8 mouse cellular contexts compared by ENCODE assay signal in genomic region chr6:113237542-113238270, GRCm38 (mm10). TPM values are rescaled to one million over a fixed set of nuclear protein-coding genes. Genes with fewer than 3 reads are reported as not detected.
DNase-seq lines count a peak whose midpoint lies in the region; ATAC-seq and TF ChIP-seq lines count a peak whose summit lies in the region.

Gene Mtmr14 (plus strand): TSS chr6:113237843.

- peak within 1 kb of the TSS; percentile 31 for H3K27ac ChIP-seq in forebrain, embryonic 16.5 days (ENCODE audit: low read length)
- H3K27ac ChIP-seq in layer of hippocampus, adult 2 months, result peak within 1 kb of the TSS; percentile 86
- H3K27ac ChIP-seq in lung, embryonic 14.5 days (ENCODE audit: low read depth), result peak within 1 kb of the TSS; percentile 32; the same call in 1 of the 2 replicates
- H3K27ac ChIP-seq in olfactory bulb, adult 2 months (ENCODE audit: insufficient read depth, low read depth, low read length), result peak within 1 kb of the TSS; percentile 70; the same call in 1 of the 2 replicates
- H3K27ac ChIP-seq in thymus, adult 2 months (ENCODE audit: control insufficient read depth, insufficient read depth, low read length), result peak within 1 kb of the TSS; percentile 32; the same call in 1 of the 2 replicates

- intact Hi-C loops in heart, postnatal 36 days (cut with DNase I), result loop anchor here (5.0 to 10.0 kb wide), 4 partner anchors 70 to 543 kb away; partner anchors contain the start of genes Brpf1, Rad18 and Thumpd3

- H3K27me3 ChIP-seq in G1E (ENCODE audit: insufficient read depth, low read length), result peaks cover 8% of the 10 kb centered on the region
- H3K27me3 ChIP-seq in forebrain, embryonic 16.5 days (replicated peaks; ENCODE audit: control insufficient read depth, insufficient read depth, low read length), result no peaks in the 10 kb centered on the region
- H3K27me3 ChIP-seq in lung, embryonic 14.5 days (ENCODE audit: insufficient read depth, low read length), result no peaks in the 10 kb centered on the region
- H3K27me3 ChIP-seq in thymus, adult 2 months (ENCODE audit: control insufficient read depth, insufficient read depth, low read length), result no peaks in the 10 kb centered on the region

- peak within 1 kb of the TSS; percentile 84 for H3K9ac ChIP-seq in forebrain, embryonic 16.5 days (replicated peaks; ENCODE audit: low read depth, low read length)
- H3K9ac ChIP-seq in lung, embryonic 14.5 days, result peak within 1 kb of the TSS; percentile 73

- ATAC-seq in G1E (ENCODE audit: extremely low read depth, insufficient number of reproducible peaks, low FRiP score, poor library complexity, severe bottlenecking), result peak; percentile 99
- ATAC-seq in forebrain, embryonic 16.5 days, result peak; percentile 99
- ATAC-seq in lung, embryonic 14.5 days (ENCODE audit: insufficient read depth), result peak; percentile 99

- peak; percentile 26 for TF ChIP-seq POLR2A in olfactory bulb, adult 2 months (IDR thresholded peaks at IDR 0.05; ENCODE audit: insufficient read depth, low read depth, low read length)
- TF ChIP-seq POLR2A in thymus, adult 2 months (IDR thresholded peaks at IDR 0.05; ENCODE audit: control insufficient read depth, extremely low read depth, insufficient read depth, low read length, poor library complexity), result peak; percentile 78; the same call in 1 of the 2 replicates

- H3K4me3 ChIP-seq in G1E (ENCODE audit: low read depth, low read length), result peak within 1 kb of the TSS; percentile 83
- peak within 1 kb of the TSS; percentile 96 for H3K4me3 ChIP-seq in forebrain, embryonic 16.5 days (replicated peaks; ENCODE audit: low read length)
- H3K4me3 ChIP-seq in layer of hippocampus, adult 2 months, result peak within 1 kb of the TSS; percentile 89
- peak within 1 kb of the TSS; percentile 95 for H3K4me3 ChIP-seq in lung, embryonic 14.5 days (ENCODE audit: low read depth, low read length)
- peak within 1 kb of the TSS; percentile 70 for H3K4me3 ChIP-seq in olfactory bulb, adult 2 months (ENCODE audit: insufficient read depth, low read depth, low read length)
- peak within 1 kb of the TSS; percentile 94 for H3K4me3 ChIP-seq in thymus, adult 2 months (ENCODE audit: control insufficient read depth, insufficient read depth, low read length)

- peak; percentile 99 for DNase-seq in G1E (ENCODE audit: low spot score)
- peak; percentile 99 for DNase-seq in cerebellum, adult 18-20 months
- DNase-seq in heart, postnatal 36 days, result peak; percentile 99
- peak; percentile 98 to 100 for DNase-seq in layer of hippocampus, adult 2 months (ENCODE audit: low spot score in 2 of 2)
- DNase-seq in lung, embryonic 14.5 days, result peak; percentile 99
- DNase-seq in thymus, adult 2 months, result peak; percentile 100

- 0% methylated on average over 54 of the region's 55 CpGs for WGBS in forebrain, embryonic 16.5 days
- under 1% methylated on average over 55 of the region's 55 CpGs for WGBS in lung, embryonic 14.5 days
- under 1% methylated on average over 55 of the region's 55 CpGs for WGBS in olfactory bulb, adult 2 months
- WGBS in thymus, adult 2 months, result 1% methylated on average over 55 of the region's 55 CpGs

- H3K9me3 ChIP-seq in G1E (replicated peaks), result no peaks in the 10 kb centered on the region
- no peaks in the 10 kb centered on the region for H3K9me3 ChIP-seq in forebrain, embryonic 16.5 days (ENCODE audit: control insufficient read depth, low read length)
- H3K9me3 ChIP-seq in lung, embryonic 14.5 days (ENCODE audit: low read depth, low read length), result no peaks in the 10 kb centered on the region

- H3K4me2 ChIP-seq in forebrain, embryonic 16.5 days (ENCODE audit: low read length), result peak within 1 kb of the TSS; percentile 98
- H3K4me2 ChIP-seq in lung, embryonic 14.5 days, result peak within 1 kb of the TSS; percentile 83

- H3K4me1 ChIP-seq in G1E (ENCODE audit: insufficient read depth, low read depth, low read length), result peaks cover 21% of the 10 kb centered on the region
- peaks cover 16% of the 10 kb centered on the region for H3K4me1 ChIP-seq in forebrain, embryonic 16.5 days (replicated peaks; ENCODE audit: control insufficient read depth, insufficient read depth, low read length)
- H3K4me1 ChIP-seq in lung, embryonic 14.5 days (ENCODE audit: insufficient read depth), result 0 out of 2 replicates have a peak, but pooled peaks cover 3% of the 10 kb centered on the region
- peaks cover 3% of the 10 kb centered on the region for H3K4me1 ChIP-seq in olfactory bulb, adult 2 months (ENCODE audit: control insufficient read depth, insufficient read depth, low read length)
- H3K4me1 ChIP-seq in thymus, adult 2 months (replicated peaks; ENCODE audit: control insufficient read depth, insufficient read depth, low read length), result peaks cover 6% of the 10 kb centered on the region

- H3K36me3 ChIP-seq in G1E (replicated peaks), result peaks cover 27% of the 10 kb centered on the region
- H3K36me3 ChIP-seq in forebrain, embryonic 16.5 days (ENCODE audit: control insufficient read depth, insufficient read depth), result 0 out of 2 replicates have a peak, but pooled peaks cover 2% of the 10 kb centered on the region
- peaks cover 20% of the 10 kb centered on the region; the same call in 1 of the 2 replicates for H3K36me3 ChIP-seq in lung, embryonic 14.5 days (ENCODE audit: insufficient read depth)
- peaks cover 9% of the 10 kb centered on the region for H3K36me3 ChIP-seq in thymus, adult 2 months (ENCODE audit: control insufficient read depth, insufficient read depth, low read length)

- TF ChIP-seq CTCF in G1E (IDR thresholded peaks at IDR 0.05; ENCODE audit: low read depth, low read length), result no peak
- no peak for TF ChIP-seq CTCF in layer of hippocampus, adult 2 months (conservative IDR thresholded peaks at IDR 0.05)
- TF ChIP-seq CTCF in lung, embryonic 14.5 days (IDR thresholded peaks at IDR 0.05; ENCODE audit: low read depth), result no peak
- no peak for TF ChIP-seq CTCF in olfactory bulb, adult 2 months (IDR thresholded peaks at IDR 0.05; ENCODE audit: insufficient read depth, low read depth, low read length)
- peak; percentile 62 for TF ChIP-seq CTCF in thymus, adult 2 months (IDR thresholded peaks at IDR 0.05; ENCODE audit: borderline replicate concordance, control insufficient read depth, extremely low read depth, insufficient read depth, low read length, poor library complexity)

RNA-seq across cellular contexts. Expression of gene Mtmr14, which starts in this region (rescaled TPM):
- total RNA-seq in G1E (2014; fragmentation: Nextera tagmentation) (21.1 and 21.8 TPM in 2 replicates), G1E (2017) (30.6 and 41.8 TPM in 2 replicates)
- 43.2 and 53.7 TPM in 2 replicates for polyA plus RNA-seq in G1E (2012)
- polyA plus RNA-seq in forebrain, embryonic 16.5 days (2015; fragmentation: Nextera tagmentation; extraction: Ambion mirVana), result 42.1 and 44.4 TPM in 2 replicates
- 10 to 100 TPM; 20.0 to 21.0 TPM for total RNA-seq in heart, postnatal 36 days (2021)
- 10 to 100 TPM; 15.0 to 15.6 TPM for total RNA-seq in layer of hippocampus, adult 2 months (2021)
- polyA plus RNA-seq in lung, embryonic 14.5 days (2014; fragmentation: Nextera tagmentation; extraction: Ambion mirVana), result 41.1 and 47.0 TPM in 2 replicates
- not detected in 2 replicates for polyA plus RNA-seq in olfactory bulb, adult 2 months (2012; ENCODE audit: insufficient read depth, insufficient read length, low replicate concordance, missing spikeins)
- 80.0 and 82.9 TPM in 2 replicates for polyA plus RNA-seq in thymus, adult 2 months (2012; rRNA removed)

Comparison
In these comparisons a context has a peak if more than half of its experiments do, and no peak if none do; other contexts are left out.
1. Peak in every context shown above with its lines: DNase-seq, ATAC-seq, H3K4me3 ChIP-seq and H3K27ac ChIP-seq.
2. H3K27ac ChIP-seq: peak in every context shown above with its lines; median percentile 86 in layer of hippocampus, adult 2 months; 70 in olfactory bulb, adult 2 months; 32 in lung, embryonic 14.5 days; 32 in thymus, adult 2 months; 31 in forebrain, embryonic 16.5 days.